Comparison of ENCODE assay signal across 8 mouse cellular contexts in genomic region chr13:112987532-112987943, GRCm38 (mm10). TPM values are rescaled to one million over a fixed set of nuclear protein-coding genes. Genes with fewer than 3 reads are reported as not detected.
DNase-seq lines count a peak whose midpoint lies in the region; ATAC-seq lines count a peak whose summit lies in the region.

Gene Ccno (plus strand): TSS chr13:112987802.

- peaks cover 90% of the 10 kb centered on the region for H3K27me3 ChIP-seq in heart, embryonic 13.5 days (replicated peaks)
- H3K27me3 ChIP-seq in liver, embryonic 11.5 days (replicated peaks; ENCODE audit: control insufficient read depth, insufficient read depth, low read length): peaks cover 77% of the 10 kb centered on the region
- H3K27me3 ChIP-seq in stomach, embryonic 14.5 days (ENCODE audit: control insufficient read depth, insufficient read depth, low read length): peaks cover 41% of the 10 kb centered on the region

- H3K4me1 ChIP-seq in brown adipose tissue, adult 24 weeks (ENCODE audit: control insufficient read depth, insufficient read depth, insufficient read length, low read length): no peaks in the 10 kb centered on the region
- H3K4me1 ChIP-seq in heart, embryonic 13.5 days: peaks cover 38% of the 10 kb centered on the region
- peaks cover 14% of the 10 kb centered on the region for H3K4me1 ChIP-seq in liver, embryonic 11.5 days (replicated peaks; ENCODE audit: control insufficient read depth, insufficient read depth, low read length)
- peaks cover 19% of the 10 kb centered on the region; the same call in 1 of the 2 replicates for H3K4me1 ChIP-seq in stomach, embryonic 14.5 days (ENCODE audit: control insufficient read depth, insufficient read depth, low read length)

- peak within 1 kb of the TSS; percentile 99 for H3K4me2 ChIP-seq in heart, embryonic 13.5 days
- peak within 1 kb of the TSS; percentile 96 for H3K4me2 ChIP-seq in liver, embryonic 11.5 days
- H3K4me2 ChIP-seq in stomach, embryonic 14.5 days (replicated peaks; ENCODE audit: low read depth, low read length): peak within 1 kb of the TSS; percentile 97

- peak; percentile 94 for ATAC-seq in CD4-positive, CD25-positive, alpha-beta regulatory T cell, adult 4 months
- peak; percentile 90 for ATAC-seq in heart, embryonic 13.5 days (ENCODE audit: extremely low read depth, insufficient number of reproducible peaks, low FRiP score, low TSS enrichment)
- peak; percentile 86 for ATAC-seq in liver, embryonic 11.5 days (replicated peaks; ENCODE audit: low FRiP score)
- ATAC-seq in stomach, embryonic 14.5 days (ENCODE audit: insufficient number of reproducible peaks, insufficient read depth, low FRiP score, low read depth): peak; percentile 95

- peak within 1 kb of the TSS; percentile 79 for H3K9ac ChIP-seq in heart, embryonic 13.5 days
- H3K9ac ChIP-seq in liver, embryonic 11.5 days (ENCODE audit: low read depth, low read length): no peak within 1 kb of the TSS
- peak within 1 kb of the TSS; percentile 21; the same call in 1 of the 2 replicates for H3K9ac ChIP-seq in stomach, embryonic 14.5 days (replicated peaks; ENCODE audit: low read depth, low read length)

- H3K9me3 ChIP-seq in heart, embryonic 13.5 days: no peaks in the 10 kb centered on the region
- H3K9me3 ChIP-seq in liver, embryonic 11.5 days (ENCODE audit: control insufficient read depth, low read length): no peaks in the 10 kb centered on the region
- H3K9me3 ChIP-seq in stomach, embryonic 14.5 days (ENCODE audit: control insufficient read depth, low read depth, low read length): no peaks in the 10 kb centered on the region

- no peaks in the 10 kb centered on the region for H3K36me3 ChIP-seq in heart, embryonic 13.5 days
- H3K36me3 ChIP-seq in liver, embryonic 11.5 days (ENCODE audit: control insufficient read depth, insufficient read depth, low read length): no peaks in the 10 kb centered on the region
- no peaks in the 10 kb centered on the region for H3K36me3 ChIP-seq in stomach, embryonic 14.5 days (ENCODE audit: control insufficient read depth, insufficient read depth, low read length)

- H3K27ac ChIP-seq in brown adipose tissue, adult 24 weeks (replicated peaks; ENCODE audit: low read depth, low read length): no peak within 1 kb of the TSS
- no peak within 1 kb of the TSS for H3K27ac ChIP-seq in heart, embryonic 13.5 days (replicated peaks)
- H3K27ac ChIP-seq in liver, embryonic 11.5 days (ENCODE audit: low read depth, low read length): no peak within 1 kb of the TSS
- H3K27ac ChIP-seq in stomach, embryonic 14.5 days (ENCODE audit: low read length): no peak within 1 kb of the TSS

- WGBS in heart, embryonic 13.5 days: 0% methylated on average over 47 of the region's 47 CpGs
- under 1% methylated on average over 47 of the region's 47 CpGs for WGBS in liver, embryonic 11.5 days
- WGBS in stomach, embryonic 14.5 days: under 1% methylated on average over 47 of the region's 47 CpGs

- H3K4me3 ChIP-seq in brown adipose tissue, adult 24 weeks (ENCODE audit: insufficient read depth, low read depth, low read length): peak within 1 kb of the TSS; percentile 56
- H3K4me3 ChIP-seq in heart, embryonic 13.5 days: peak within 1 kb of the TSS; percentile 68
- peak within 1 kb of the TSS; percentile 53 for H3K4me3 ChIP-seq in liver, embryonic 11.5 days (ENCODE audit: low read depth, low read length)
- peak within 1 kb of the TSS; percentile 46 for H3K4me3 ChIP-seq in stomach, embryonic 14.5 days (ENCODE audit: low read depth, low read length)

- DNase-seq in fibroblast of lung, adult 2 months (ENCODE audit: low read depth): peak; percentile 89
- peak; percentile 96 for DNase-seq in kidney, postnatal 10 days
- peak; percentile 86 for DNase-seq in liver, embryonic 11.5 days (ENCODE audit: low spot score)
- peak; percentile 69 to 81 for DNase-seq in natural killer cell, adult 2 months (ENCODE audit: low spot score in 2 of 2)

RNA-seq across cellular contexts. Expression of gene Ccno, which starts in this region (rescaled TPM):
- not detected for polyA plus RNA-seq in CD4-positive, CD25-positive, alpha-beta regulatory T cell, adult 4 months (2017; shearing (Covaris generic))
- polyA plus RNA-seq in brown adipose tissue, adult 24 weeks (2012; ENCODE audit: insufficient read depth, insufficient read length, missing spikeins): 0.95 TPM in 1 of 2 replicates, not detected in the other
- 0.20 and 0.24 TPM in 2 replicates for polyA plus RNA-seq in heart, embryonic 13.5 days (2015; fragmentation: Nextera tagmentation; extraction: Ambion mirVana)
- 0.08 TPM in 1 of 2 replicates, not detected in the other for polyA plus RNA-seq in liver, embryonic 11.5 days (2014; fragmentation: Nextera tagmentation; extraction: Ambion mirVana)
- 0.35 and 0.67 TPM in 2 replicates for polyA plus RNA-seq in stomach, embryonic 14.5 days (2014; fragmentation: Nextera tagmentation; extraction: Ambion mirVana)

Comparison
In these comparisons a context has a peak if more than half of its experiments do, and no peak if none do; other contexts are left out.
1. Peak in ATAC-seq in CD4-positive, CD25-positive, alpha-beta regulatory T cell, adult 4 months; RNA of the gene not detected or under 1 TPM.
2. Peak in ATAC-seq, H3K4me3 ChIP-seq, H3K9ac ChIP-seq and H3K4me2 ChIP-seq in heart, embryonic 13.5 days; RNA of the gene not detected or under 1 TPM.
3. Peak in DNase-seq, ATAC-seq, H3K4me3 ChIP-seq and H3K4me2 ChIP-seq in liver, embryonic 11.5 days; RNA of the gene not detected or under 1 TPM.
4. Peak in ATAC-seq, H3K4me3 ChIP-seq, H3K9ac ChIP-seq and H3K4me2 ChIP-seq in stomach, embryonic 14.5 days; RNA of the gene not detected or under 1 TPM.